Mouse (Mus musculus): Measurements from ENCODE around the gene Oca2.

- TF ChIP-seq POLR2A (IDR thresholded peaks at IDR 0.05; ENCODE audit: insufficient read depth, low read depth, low read length), result no peak
- no peak for TF ChIP-seq CTCF (IDR thresholded peaks at IDR 0.05)
Measured at GRCm38 (mm10) chr7:56257875-56258441, 18.4 kb downstream of the Oca2 start.

Measured in heart, adult 2 months (tissue).